Mouse (Mus musculus) kidney, embryonic 14.5 days (tissue): Measurements from ENCODE around the gene Yif1a. TPM values are rescaled to one million over a fixed set of nuclear protein-coding genes. Genes with fewer than 3 reads are reported as not detected.

Experiments
- ATAC-seq: fragments of 200-750 bp; cut with Nextera tagmentation; 2 replicates; pipeline ENCODE4 v1.8.0; 2017; ENCODE audit warnings: moderate number of reproducible peaks, mild to moderate bottlenecking, moderate TSS enrichment, moderate library complexity; ENCODE audit not compliant: low FRiP score, low TSS enrichment
- H3K27ac ChIP-seq: fragments of 300-500 bp; sonication (generic); 2 replicates; pipeline ENCODE4 v1.5.1; 2014; ENCODE audit warnings: low read depth, mild to moderate bottlenecking, low read length, moderate library complexity, mixed read lengths
- H3K27me3 ChIP-seq: fragments of 300-500 bp; sonication (generic); 2 replicates; pipeline ENCODE4 v1.6.1; 2014; ENCODE audit warnings: mild to moderate bottlenecking, low read length; ENCODE audit not compliant: control insufficient read depth, insufficient read depth
- H3K36me3 ChIP-seq: fragments of 300-500 bp; sonication (generic); 2 replicates; pipeline ENCODE4 v1.6.1; 2014; ENCODE audit warnings: low read length, mixed read lengths; ENCODE audit not compliant: control insufficient read depth, insufficient read depth
- H3K4me1 ChIP-seq: fragments of 300-500 bp; sonication (generic); 2 replicates; pipeline ENCODE4 v1.6.1; 2014; ENCODE audit warnings: low read length, mixed read lengths; ENCODE audit not compliant: control insufficient read depth, insufficient read depth
- H3K4me2 ChIP-seq: fragments of 300-500 bp; sonication (generic); replicated peaks from 2 replicates; pipeline ENCODE4 v1.6.1; 2014; ENCODE audit warnings: low read depth, mild to moderate bottlenecking, low read length
- H3K4me3 ChIP-seq: fragments of 300-500 bp; sonication (generic); 2 replicates; pipeline ENCODE4 v1.5.1; 2014; ENCODE audit warnings: mild to moderate bottlenecking, low read length
- H3K9ac ChIP-seq: fragments of 300-500 bp; sonication (generic); 2 replicates; pipeline ENCODE4 v1.6.1; 2014; ENCODE audit warnings: low read depth, mild to moderate bottlenecking, low read length, moderate library complexity
- H3K9me3 ChIP-seq: fragments of 300-500 bp; sonication (generic); 2 replicates; pipeline ENCODE4 v1.6.1; 2016; ENCODE audit warnings: low read length; ENCODE audit not compliant: control insufficient read depth
- WGBS: fragments of 180-500 bp; shearing (Covaris S2); extraction: QIAGEN DNeasy Blood & Tissue Kit; methylation state at CpG from one replicate; pipeline ENCODE4 v1.1.7; 2014; 5-methylcytosine and 5-hydroxymethylcytosine counted together
- polyA plus RNA-seq: library from polyadenylated mRNA; unstranded; fragments of >200 nt; fragmentation: Nextera tagmentation; extraction: Ambion mirVana; gene quantifications from 2 replicates; pipeline ENCODE4 v1.2.1, GENCODE M21; 2014

Gene Yif1a
- polyA plus RNA-seq, 1 experiment from 2014 or later = 115 TPM

GRCm38 (mm10) chr19:5089324-5089723 is 986 bp downstream of the Yif1a start:
- peaks cover 33% of the 10 kb centered on the region for H3K36me3 ChIP-seq
- no peaks in the 10 kb centered on the region for H3K9me3 ChIP-seq
- peak overlapping the region; percentile 94 for H3K4me2 ChIP-seq
- H3K9ac ChIP-seq = peak overlapping the region; percentile 74; the same call in 1 of the 2 replicates
- H3K27me3 ChIP-seq = peaks cover 21% of the 10 kb centered on the region
- H3K4me3 ChIP-seq = peak overlapping the region; percentile 91
- ATAC-seq = no peak
- WGBS = 95% methylated on average over 4 of the region's 4 CpGs
- H3K4me1 ChIP-seq = peaks cover 14% of the 10 kb centered on the region; the same call in 1 of the 2 replicates
- no peak overlapping the region for H3K27ac ChIP-seq

GRCm38 (mm10) chr19:5092083-5092482 is 3.7 kb downstream of the Yif1a start:
- H3K9me3 ChIP-seq = no peaks in the 10 kb centered on the region

GRCm38 (mm10) chr19:5093481-5094242 is 5.3 kb downstream of the Yif1a start:
- peaks cover 39% of the 10 kb centered on the region for H3K4me1 ChIP-seq
- H3K36me3 ChIP-seq = peaks cover 33% of the 10 kb centered on the region
- no peaks in the 10 kb centered on the region for H3K27me3 ChIP-seq
- WGBS = 70% methylated on average over 12 of the region's 12 CpGs
- no peak overlapping the region for H3K27ac ChIP-seq
- no peak overlapping the region for H3K4me3 ChIP-seq
- no peak overlapping the region for H3K9ac ChIP-seq
- H3K4me2 ChIP-seq = no peak overlapping the region
- no peaks in the 10 kb centered on the region for H3K9me3 ChIP-seq
- ATAC-seq = no peak

More at GRCm38 (mm10) chr19:5092083-5092482, 3.7 kb downstream of the Yif1a start:
- ATAC-seq = no peak
- 89% methylated on average over 10 of the region's 10 CpGs for WGBS
- no peaks in the 10 kb centered on the region for H3K27me3 ChIP-seq
- H3K36me3 ChIP-seq = peaks cover 33% of the 10 kb centered on the region
- no peak overlapping the region for H3K4me3 ChIP-seq
- no peak overlapping the region for H3K9ac ChIP-seq
- H3K4me2 ChIP-seq = no peak overlapping the region
- no peak overlapping the region for H3K27ac ChIP-seq
- H3K4me1 ChIP-seq = peaks cover 32% of the 10 kb centered on the region

- no peaks in the 10 kb centered on the region for H3K9me3 ChIP-seq
- H3K4me2 ChIP-seq = no peak overlapping the region
- H3K4me3 ChIP-seq = no peak overlapping the region
- peaks cover 35% of the 10 kb centered on the region for H3K36me3 ChIP-seq
- H3K4me1 ChIP-seq = peaks cover 38% of the 10 kb centered on the region
- no peak overlapping the region for H3K27ac ChIP-seq
- H3K9ac ChIP-seq = no peak overlapping the region
- peak; percentile 68 for ATAC-seq
- no peaks in the 10 kb centered on the region for H3K27me3 ChIP-seq
- 1% methylated on average over 21 of the region's 21 CpGs for WGBS
Measured at GRCm38 (mm10) chr19:5094243-5094632, 5.9 kb downstream of the Yif1a start.

GRCm38 (mm10) chr19:5094746-5095417 is 6.5 kb downstream of the Yif1a start:
- Histone ChIP-seq H3K36me3 (peaks cover 39% of the 10 kb centered on the region), H3K4me2 (no peak overlapping the region), H3K27me3 (no peaks in the 10 kb centered on the region), H3K9ac (no peak overlapping the region), H3K4me1 (peaks cover 38% of the 10 kb centered on the region), H3K4me3 (no peak overlapping the region), H3K9me3 (no peaks in the 10 kb centered on the region), H3K27ac (no peak overlapping the region)
- no peak for ATAC-seq
- WGBS = 43% methylated on average over 11 of the region's 11 CpGs

- Histone ChIP-seq H3K9ac (no peak overlapping the region), H3K4me2 (no peak overlapping the region; the same call in 1 of the 2 replicates), H3K36me3 (peaks cover 43% of the 10 kb centered on the region), H3K9me3 (no peaks in the 10 kb centered on the region), H3K4me3 (no peak overlapping the region), H3K4me1 (peaks cover 38% of the 10 kb centered on the region), H3K27ac (no peak overlapping the region), H3K27me3 (no peaks in the 10 kb centered on the region)
- ATAC-seq = no peak
- 17% methylated on average over 9 of the region's 9 CpGs for WGBS
Measured at GRCm38 (mm10) chr19:5095887-5096474, 7.6 kb downstream of the Yif1a start.

GRCm38 (mm10) chr19:5097521-5098362 is 9.4 kb downstream of the Yif1a start:
- H3K4me1 ChIP-seq = peaks cover 38% of the 10 kb centered on the region
- no peak overlapping the region for H3K27ac ChIP-seq
- no peaks in the 10 kb centered on the region for H3K9me3 ChIP-seq
- peak overlapping the region; percentile 65 for H3K4me3 ChIP-seq
- peak overlapping the region; percentile 81 for H3K9ac ChIP-seq
- peak overlapping the region; percentile 100 for H3K4me2 ChIP-seq
- peaks cover 45% of the 10 kb centered on the region for H3K36me3 ChIP-seq
- no peaks in the 10 kb centered on the region for H3K27me3 ChIP-seq
- ATAC-seq = peak; percentile 15
- 3% methylated on average over 29 of the region's 31 CpGs for WGBS

- 3% methylated on average over 41 of the region's 48 CpGs for WGBS
- Histone ChIP-seq H3K4me1 (peaks cover 38% of the 10 kb centered on the region), H3K4me2 (peak within 1 kb of the TSS; percentile 100), H3K36me3 (peaks cover 47% of the 10 kb centered on the region), H3K9me3 (no peaks in the 10 kb centered on the region), H3K27ac (no peak within 1 kb of the TSS), H3K4me3 (peak within 1 kb of the TSS; percentile 65), H3K27me3 (no peaks in the 10 kb centered on the region), H3K9ac (peak within 1 kb of the TSS; percentile 81)
- ATAC-seq = peak; percentile 65
Measured at GRCm38 (mm10) chr19:5098363-5099143, 10.2 kb downstream of the Yif1a start, which contains the start of gene Cnih2. Gene Cnih2, minus strand, starts transcription at chr19:5098521.
